In genomic region chr14:55338010-55338409, GRCm38 (mm10) we compare ENCODE assay signal across 10 mouse cellular contexts.
DNase-seq lines count a peak whose midpoint lies in the region; ATAC-seq and TF ChIP-seq lines count a peak whose summit lies in the region.
"Had no signal": no experiment of that assay in that cellular context is flagged by ENCODE, and none has a peak within 500 bp of the region (broad histone marks: within the 10 kb centered on the region; RNA-seq: fewer than 3 reads in every experiment).

No protein-coding gene starts in this region.

- H3K4me2 ChIP-seq in hindbrain, embryonic 15.5 days = no peak overlapping the region
- no peak overlapping the region for H3K4me2 ChIP-seq in hindbrain, embryonic 12.5 days (replicated peaks)
- no peak overlapping the region for H3K4me2 ChIP-seq in heart, postnatal 0 days (ENCODE audit: low read depth, low read length)
- H3K4me2 ChIP-seq in intestine, embryonic 15.5 days (replicated peaks) = no peak overlapping the region

- no peak for ATAC-seq in hindbrain, embryonic 15.5 days (ENCODE audit: low FRiP score, low read depth)
- ATAC-seq in hindbrain, embryonic 12.5 days (ENCODE audit: low FRiP score) = no peak
- ATAC-seq in heart, postnatal 0 days (ENCODE audit: insufficient read depth, low read depth) = no peak
- ATAC-seq in intestine, embryonic 15.5 days = no peak
- ATAC-seq: Patski had no signal

- no peak for TF ChIP-seq EP300 in heart, postnatal 0 days (IDR thresholded peaks at IDR 0.05; ENCODE audit: low read depth)

- no peak overlapping the region for H3K9ac ChIP-seq in hindbrain, embryonic 15.5 days
- no peak overlapping the region for H3K9ac ChIP-seq in hindbrain, embryonic 12.5 days
- no peak overlapping the region for H3K9ac ChIP-seq in heart, postnatal 0 days (replicated peaks; ENCODE audit: low read depth, low read length)
- no peak overlapping the region for H3K9ac ChIP-seq in intestine, embryonic 15.5 days

- no peaks in the 10 kb centered on the region for H3K27me3 ChIP-seq in hindbrain, embryonic 15.5 days
- H3K27me3 ChIP-seq in hindbrain, embryonic 12.5 days = no peaks in the 10 kb centered on the region
- H3K27me3 ChIP-seq in cerebellum, adult 2 months (ENCODE audit: control insufficient read depth, insufficient read depth, low read length) = no peaks in the 10 kb centered on the region
- H3K27me3 ChIP-seq in heart, postnatal 0 days (ENCODE audit: control insufficient read depth, insufficient read depth, low read length) = no peaks in the 10 kb centered on the region
- no peaks in the 10 kb centered on the region for H3K27me3 ChIP-seq in intestine, embryonic 15.5 days (replicated peaks)

- WGBS in hindbrain, embryonic 15.5 days = 86% methylated on average over 9 of the region's 9 CpGs
- 84% methylated on average over 9 of the region's 9 CpGs for WGBS in hindbrain, embryonic 12.5 days
- WGBS in cerebellum, adult 2 months = 27% methylated on average over 9 of the region's 9 CpGs
- 51% methylated on average over 9 of the region's 9 CpGs for WGBS in heart, postnatal 0 days
- WGBS in intestine, embryonic 15.5 days = 69% methylated on average over 9 of the region's 9 CpGs

- 0 out of 2 replicates have a peak overlapping the region, but pooled peaks have one; percentile 34 for H3K27ac ChIP-seq in hindbrain, embryonic 15.5 days (replicated peaks)
- H3K27ac ChIP-seq in hindbrain, embryonic 12.5 days = no peak overlapping the region
- peak overlapping the region; percentile 96 for H3K27ac ChIP-seq in cerebellum, adult 2 months (ENCODE audit: insufficient read depth, low read length)
- peak overlapping the region; percentile 65 for H3K27ac ChIP-seq in heart, postnatal 0 days (ENCODE audit: low read depth)
- H3K27ac ChIP-seq in intestine, embryonic 15.5 days = no peak overlapping the region

- H3K9me3 ChIP-seq in hindbrain, embryonic 15.5 days = no peaks in the 10 kb centered on the region
- H3K9me3 ChIP-seq in hindbrain, embryonic 12.5 days (replicated peaks) = no peaks in the 10 kb centered on the region
- no peaks in the 10 kb centered on the region for H3K9me3 ChIP-seq in heart, postnatal 0 days (replicated peaks; ENCODE audit: control insufficient read depth, low read length)
- H3K9me3 ChIP-seq in intestine, embryonic 15.5 days = no peaks in the 10 kb centered on the region

- H3K36me3 ChIP-seq in hindbrain, embryonic 15.5 days = no peaks in the 10 kb centered on the region
- H3K36me3 ChIP-seq in hindbrain, embryonic 12.5 days = no peaks in the 10 kb centered on the region
- H3K36me3 ChIP-seq in heart, postnatal 0 days (replicated peaks; ENCODE audit: control insufficient read depth, insufficient read depth, low read length) = no peaks in the 10 kb centered on the region
- no peaks in the 10 kb centered on the region for H3K36me3 ChIP-seq in intestine, embryonic 15.5 days

- DNase-seq in adrenal gland, postnatal 36 days = peak; percentile 5 to 12
- peak; percentile 49 to 62 for DNase-seq in cerebellum, adult 2 months
- DNase-seq in heart, postnatal 0 days (ENCODE audit: low spot score) = no peak
- DNase-seq in lung, postnatal 25 days (ENCODE audit: low spot score) = no peak
- no peak for DNase-seq in urinary bladder, postnatal 10 days (ENCODE audit: low spot score)
- DNase-seq: lung, postnatal 14 days had no signal

- TF ChIP-seq POLR2A in cerebellum, adult 2 months (IDR thresholded peaks at IDR 0.05; ENCODE audit: borderline replicate concordance, insufficient read depth, low read length) = no peak

- peaks cover 12% of the 10 kb centered on the region; the same call in 1 of the 2 replicates for H3K4me1 ChIP-seq in hindbrain, embryonic 15.5 days (replicated peaks)
- peaks cover 5% of the 10 kb centered on the region for H3K4me1 ChIP-seq in hindbrain, embryonic 12.5 days
- peaks cover 6% of the 10 kb centered on the region for H3K4me1 ChIP-seq in cerebellum, adult 2 months (ENCODE audit: control insufficient read depth, insufficient read depth, low read length)
- peaks cover 23% of the 10 kb centered on the region for H3K4me1 ChIP-seq in heart, postnatal 0 days (ENCODE audit: control insufficient read depth, insufficient read depth)
- H3K4me1 ChIP-seq in intestine, embryonic 15.5 days (replicated peaks) = no peaks in the 10 kb centered on the region

- no peak for TF ChIP-seq CTCF in cerebellum, adult 2 months (IDR thresholded peaks at IDR 0.05; ENCODE audit: borderline replicate concordance, insufficient read depth, low read depth, low read length)
- no peak for TF ChIP-seq CTCF in heart, postnatal 0 days (IDR thresholded peaks at IDR 0.05; ENCODE audit: low read depth)

- H3K4me3 ChIP-seq in hindbrain, embryonic 15.5 days = no peak overlapping the region
- H3K4me3 ChIP-seq in hindbrain, embryonic 12.5 days = no peak overlapping the region
- no peak overlapping the region for H3K4me3 ChIP-seq in cerebellum, adult 2 months (replicated peaks; ENCODE audit: insufficient read depth, low read depth, low read length)
- no peak overlapping the region for H3K4me3 ChIP-seq in heart, postnatal 0 days (ENCODE audit: low read depth, low read length)
- no peak overlapping the region for H3K4me3 ChIP-seq in intestine, embryonic 15.5 days (replicated peaks)

Comparison
In these comparisons a context has a peak if more than half of its experiments do, and no peak if none do; other contexts are left out.
1. H3K27ac ChIP-seq: peak in hindbrain, embryonic 15.5 days (single experiment), cerebellum, adult 2 months (single experiment) and heart, postnatal 0 days (single experiment); none in hindbrain, embryonic 12.5 days (single experiment) and intestine, embryonic 15.5 days (single experiment).
2. DNase-seq: peak in adrenal gland, postnatal 36 days (2 of 2) and cerebellum, adult 2 months (2 of 2); none in heart, postnatal 0 days (single experiment), lung, postnatal 25 days (single experiment) and urinary bladder, postnatal 10 days (single experiment).